Mouse (Mus musculus) bone marrow macrophage, adult 2 months (primary cell): Measurements from ENCODE around the gene Armh3.

Experiments used
- CTCF ChIP-seq: IDR thresholded peaks from 2 replicates; pipeline ENCODE4 v1.5.1; 2012; ENCODE audit warnings: low read depth, mild to moderate bottlenecking, low read length, moderate library complexity
- POLR2A ChIP-seq: IDR thresholded peaks from 2 replicates; pipeline ENCODE4 v1.6.1; 2012; ENCODE audit warnings: mild to moderate bottlenecking, low read depth, low read length, borderline replicate concordance

DNA sequence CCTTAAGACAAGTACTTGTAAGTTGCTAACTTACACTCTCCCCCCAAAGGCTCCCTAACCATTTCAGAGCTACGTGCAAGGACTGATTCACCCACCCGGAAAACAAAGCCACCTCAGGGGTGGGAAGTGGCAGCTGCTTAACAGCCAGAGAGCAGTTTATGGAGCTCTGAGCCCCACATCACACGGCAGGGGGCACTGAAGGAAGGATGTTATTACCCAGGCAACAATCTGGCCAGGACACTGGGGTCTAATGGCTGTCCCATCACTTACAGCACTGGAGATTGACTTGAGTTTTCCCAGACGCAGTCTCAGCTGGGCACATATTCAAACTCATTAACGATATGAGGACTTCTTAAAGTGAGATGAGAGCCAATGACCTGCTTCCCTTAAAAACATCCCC lies 37.5 kb downstream of the Armh3 start:
- TF ChIP-seq CTCF: no peak
- TF ChIP-seq POLR2A: no peak
